In genomic region chr14:76413773-76414121, GRCm38 (mm10) we compare ENCODE assay signal across 8 mouse cellular contexts. TPM values are rescaled to one million over a fixed set of nuclear protein-coding genes. Genes with fewer than 3 reads are reported as not detected.
DNase-seq lines count a peak whose midpoint lies in the region; ATAC-seq and TF ChIP-seq lines count a peak whose summit lies in the region.

No protein-coding gene starts in this region.

- peaks cover 12% of the 10 kb centered on the region for H3K36me3 ChIP-seq in neural tube, embryonic 11.5 days (ENCODE audit: control insufficient read depth, insufficient read depth, low read length)
- peaks cover 16% of the 10 kb centered on the region; the same call in 1 of the 2 replicates for H3K36me3 ChIP-seq in forebrain, embryonic 11.5 days (ENCODE audit: control insufficient read depth, insufficient read depth, low read length)
- peaks cover 24% of the 10 kb centered on the region for H3K36me3 ChIP-seq in limb, embryonic 13.5 days
- H3K36me3 ChIP-seq in small intestine, adult 2 months (ENCODE audit: control insufficient read depth, insufficient read depth, low read length) = no peaks in the 10 kb centered on the region

- no peak for DNase-seq in neural tube, embryonic 11.5 days (ENCODE audit: low spot score)
- no peak for DNase-seq in neural tube, embryonic 10.5 days (ENCODE audit: extremely low spot score, low spot score)
- no peak for DNase-seq in forebrain, embryonic 11.5 days (ENCODE audit: low spot score)
- no peak for DNase-seq in ovary, adult 18-20 months (ENCODE audit: low spot score)
- no peak for DNase-seq in adrenal gland, postnatal 10 days
- no peak for DNase-seq in adrenal gland, postnatal 36 days

- H3K4me2 ChIP-seq in neural tube, embryonic 11.5 days (ENCODE audit: low read depth) = peak overlapping the region; percentile 77
- H3K4me2 ChIP-seq in forebrain, embryonic 11.5 days (ENCODE audit: low read depth, low read length, severe bottlenecking) = peak overlapping the region; percentile 84
- H3K4me2 ChIP-seq in limb, embryonic 13.5 days (replicated peaks) = peak overlapping the region; percentile 95

- no peaks in the 10 kb centered on the region for H3K9me3 ChIP-seq in neural tube, embryonic 11.5 days (ENCODE audit: control insufficient read depth, low read length)
- no peaks in the 10 kb centered on the region for H3K9me3 ChIP-seq in forebrain, embryonic 11.5 days (ENCODE audit: control insufficient read depth, low read length)
- H3K9me3 ChIP-seq in limb, embryonic 13.5 days = no peaks in the 10 kb centered on the region

- H3K4me1 ChIP-seq in neural tube, embryonic 11.5 days (ENCODE audit: control insufficient read depth, insufficient read depth, low read length) = peaks cover 24% of the 10 kb centered on the region
- peaks cover 18% of the 10 kb centered on the region for H3K4me1 ChIP-seq in forebrain, embryonic 11.5 days (replicated peaks; ENCODE audit: control insufficient read depth, insufficient read depth, low read length)
- H3K4me1 ChIP-seq in limb, embryonic 13.5 days = peaks cover 34% of the 10 kb centered on the region
- peaks cover 11% of the 10 kb centered on the region for H3K4me1 ChIP-seq in small intestine, adult 2 months (ENCODE audit: control insufficient read depth, insufficient read depth, insufficient read length, low read length)

- 2% methylated on average over 10 of the region's 10 CpGs for WGBS in neural tube, embryonic 11.5 days
- under 1% methylated on average over 10 of the region's 10 CpGs for WGBS in forebrain, embryonic 11.5 days
- under 1% methylated on average over 10 of the region's 10 CpGs for WGBS in limb, embryonic 13.5 days
- WGBS in small intestine, adult 2 months = 3% methylated on average over 10 of the region's 10 CpGs

- H3K27ac ChIP-seq in neural tube, embryonic 11.5 days (ENCODE audit: low read depth, low read length) = peak overlapping the region; percentile 100
- peak overlapping the region; percentile 100 for H3K27ac ChIP-seq in forebrain, embryonic 11.5 days (ENCODE audit: low read depth, low read length)
- H3K27ac ChIP-seq in limb, embryonic 13.5 days = peak overlapping the region; percentile 99
- H3K27ac ChIP-seq in small intestine, adult 2 months (ENCODE audit: insufficient read depth, low read depth, low read length) = peak overlapping the region; percentile 4; the same call in 1 of the 2 replicates

- ATAC-seq in neural tube, embryonic 11.5 days (ENCODE audit: insufficient read depth, low FRiP score, low TSS enrichment) = no peak
- no peak; the same call in 1 of the 2 replicates for ATAC-seq in forebrain, embryonic 11.5 days (replicated peaks; ENCODE audit: low FRiP score)
- no peak for ATAC-seq in limb, embryonic 13.5 days (ENCODE audit: low FRiP score, low read depth)

- peak overlapping the region; percentile 98 for H3K4me3 ChIP-seq in neural tube, embryonic 11.5 days (ENCODE audit: low read depth, low read length)
- peak overlapping the region; percentile 99 for H3K4me3 ChIP-seq in forebrain, embryonic 11.5 days (ENCODE audit: low read depth, low read length)
- H3K4me3 ChIP-seq in limb, embryonic 13.5 days = peak overlapping the region; percentile 96
- H3K4me3 ChIP-seq in small intestine, adult 2 months (ENCODE audit: low read depth, low read length) = peak overlapping the region; percentile 68

- peak overlapping the region; percentile 99 for H3K9ac ChIP-seq in neural tube, embryonic 11.5 days (ENCODE audit: low read length)
- peak overlapping the region; percentile 98 for H3K9ac ChIP-seq in forebrain, embryonic 11.5 days (ENCODE audit: low read length)
- H3K9ac ChIP-seq in limb, embryonic 13.5 days = peak overlapping the region; percentile 81

- TF ChIP-seq CTCF in small intestine, adult 2 months (IDR thresholded peaks at IDR 0.05; ENCODE audit: extremely low read depth, insufficient read length, insufficient replicate concordance, low read depth, low read length) = peak; percentile 20; the same call in 1 of the 2 replicates

- no peaks in the 10 kb centered on the region for H3K27me3 ChIP-seq in neural tube, embryonic 11.5 days (ENCODE audit: control insufficient read depth, insufficient read depth, low read length)
- no peaks in the 10 kb centered on the region for H3K27me3 ChIP-seq in forebrain, embryonic 11.5 days (ENCODE audit: control insufficient read depth, insufficient read depth, low read length)
- no peaks in the 10 kb centered on the region for H3K27me3 ChIP-seq in limb, embryonic 13.5 days
- H3K27me3 ChIP-seq in small intestine, adult 2 months (ENCODE audit: control insufficient read depth, insufficient read depth, low read length) = peaks cover 2% of the 10 kb centered on the region; the same call in 1 of the 2 replicates

- TF ChIP-seq POLR2A in small intestine, adult 2 months (IDR thresholded peaks at IDR 0.05; ENCODE audit: low read depth, low read length) = no peak

RNA-seq across cellular contexts. Expression of gene Tsc22d1, which starts 1.0 kb away (rescaled TPM):
- polyA plus RNA-seq in neural tube, embryonic 11.5 days (2014; fragmentation: Nextera tagmentation; extraction: Ambion mirVana) = 636 and 651 TPM in 2 replicates
- 484 and 510 TPM in 2 replicates for polyA plus RNA-seq in forebrain, embryonic 11.5 days (2014; fragmentation: Nextera tagmentation; extraction: Ambion mirVana)
- 767 and 777 TPM in 2 replicates for polyA plus RNA-seq in limb, embryonic 13.5 days (2015; fragmentation: Nextera tagmentation; extraction: Ambion mirVana)
- 121 and 254 TPM in 2 replicates for polyA plus RNA-seq in small intestine, adult 2 months (2012; rRNA removed)
- 100 to 1,000 TPM; 737 to 939 TPM for total RNA-seq in adrenal gland, postnatal 10 days (2021)
- 1,000 to 10,000 TPM; 1,153 to 1,605 TPM for total RNA-seq in adrenal gland, postnatal 36 days (2021)

Comparison
In these comparisons a context has a peak if more than half of its experiments do, and no peak if none do; other contexts are left out.
1. H3K27ac ChIP-seq: peak in every context shown above with its lines; median percentile 100 in neural tube, embryonic 11.5 days; 100 in forebrain, embryonic 11.5 days; 99 in limb, embryonic 13.5 days; 4 in small intestine, adult 2 months.